Mouse (Mus musculus): Measurements from ENCODE around the gene Wnk1. TPM values are rescaled to one million over a fixed set of nuclear protein-coding genes. Genes with fewer than 3 reads are reported as not detected.

Wnk1 gene
- polyA plus RNA-seq, 2 experiments = 26.9 to 50.8 TPM

DNA sequence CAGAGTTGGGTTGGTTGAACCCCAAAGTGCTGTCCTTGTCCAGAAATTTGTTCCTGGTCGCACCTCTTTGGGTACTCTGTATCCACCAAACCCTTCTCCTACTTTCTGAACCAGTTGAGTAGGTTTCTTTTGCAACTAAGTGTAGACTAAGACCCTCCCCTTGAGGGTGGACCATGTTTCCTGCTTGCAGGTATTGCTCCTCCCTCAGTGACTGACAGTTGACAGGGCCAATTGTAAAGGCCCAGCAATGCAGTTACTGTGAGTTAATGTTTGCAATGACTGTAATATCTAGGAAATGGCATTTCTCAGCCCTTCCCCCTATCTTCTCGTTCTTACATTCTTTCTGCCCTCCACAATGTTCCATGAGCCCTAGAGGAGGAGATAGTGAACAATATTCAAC is 34.2 kb upstream of the Wnk1 start:
- no peak overlapping the region for H3K4me3 ChIP-seq (ENCODE audit: insufficient read depth in 1 of 2, low read depth in 2 of 2, low read length in 2 of 2)
- H3K27me3 ChIP-seq (ENCODE audit: control insufficient read depth, insufficient read depth, low read length) = no peaks in the 10 kb centered on the region
- ATAC-seq (ENCODE audit: insufficient read depth) (no peak), DNase-seq (ENCODE audit: low read depth in 3 of 3, low spot score in 3 of 3) (no peak)
- no peak overlapping the region for H3K27ac ChIP-seq
- TF ChIP-seq EP300 (IDR thresholded peaks at IDR 0.05; ENCODE audit: low read depth) (no peak), CTCF (IDR thresholded peaks at IDR 0.05; ENCODE audit: low read depth) (no peak)
- whole genome bisulfite sequencing (ENCODE audit: insufficient replicate concordance) = 66% methylated on average over 2 of the region's 2 CpGs
- H3K36me3 ChIP-seq (replicated peaks; ENCODE audit: control insufficient read depth, insufficient read depth, low read depth) = no peaks in the 10 kb centered on the region
- H3K9me3 ChIP-seq (ENCODE audit: control insufficient read depth, low read length) = no peaks in the 10 kb centered on the region
- H3K9ac ChIP-seq (replicated peaks) = no peak overlapping the region
- H3K4me2 ChIP-seq (ENCODE audit: low read depth) = no peak overlapping the region
- H3K4me1 ChIP-seq (replicated peaks; ENCODE audit: control insufficient read depth in 2 of 2, insufficient read depth in 2 of 2, low read length in 1 of 2) = peaks cover 12% of the 10 kb centered on the region in 2 experiments

DNA sequence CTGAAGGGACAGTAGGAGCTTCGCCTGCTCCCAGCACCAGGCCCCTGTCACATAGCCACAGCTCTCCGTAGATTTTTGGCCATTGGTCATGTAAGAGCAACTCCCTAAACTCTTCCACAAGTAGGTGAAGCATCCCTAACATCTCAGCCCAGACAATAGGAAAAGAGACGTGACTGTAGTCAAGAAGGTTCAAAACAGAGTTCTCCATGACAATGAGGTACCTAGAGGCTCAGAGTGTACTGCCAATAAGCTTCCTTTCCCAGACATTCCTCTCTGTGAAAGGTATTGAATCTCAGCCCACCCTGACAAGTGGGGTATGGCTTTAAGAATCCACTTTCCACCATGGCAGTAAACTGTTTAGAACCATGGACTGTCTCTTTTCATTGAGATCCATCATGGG is 31.1 kb upstream of the Wnk1 start:
- TF ChIP-seq CTCF (IDR thresholded peaks at IDR 0.05; ENCODE audit: low read depth) (no peak), EP300 (IDR thresholded peaks at IDR 0.05; ENCODE audit: low read depth) (no peak)
- Histone ChIP-seq H3K9me3 (ENCODE audit: control insufficient read depth, low read length) (no peaks in the 10 kb centered on the region), H3K4me3 (ENCODE audit: insufficient read depth in 1 of 2, low read depth in 2 of 2, low read length in 2 of 2) (no peak overlapping the region), H3K36me3 (replicated peaks; ENCODE audit: control insufficient read depth, insufficient read depth, low read depth) (no peaks in the 10 kb centered on the region), H3K4me2 (ENCODE audit: low read depth) (no peak overlapping the region), H3K9ac (replicated peaks) (no peak overlapping the region), H3K27me3 (ENCODE audit: control insufficient read depth, insufficient read depth, low read length) (no peaks in the 10 kb centered on the region), H3K4me1 (replicated peaks; ENCODE audit: control insufficient read depth in 2 of 2, insufficient read depth in 2 of 2, low read length in 1 of 2) (0 out of 4 replicates have a peak, but pooled peaks cover 0 to 2% of the 10 kb centered on the region in 2 experiments), H3K27ac (no peak overlapping the region)
- 63% methylated on average over 3 of the region's 3 CpGs for WGBS (ENCODE audit: insufficient replicate concordance)
- DNase-seq (ENCODE audit: low read depth in 3 of 3, low spot score in 3 of 3) = no peak
- no peak for ATAC-seq (ENCODE audit: insufficient read depth)

DNA sequence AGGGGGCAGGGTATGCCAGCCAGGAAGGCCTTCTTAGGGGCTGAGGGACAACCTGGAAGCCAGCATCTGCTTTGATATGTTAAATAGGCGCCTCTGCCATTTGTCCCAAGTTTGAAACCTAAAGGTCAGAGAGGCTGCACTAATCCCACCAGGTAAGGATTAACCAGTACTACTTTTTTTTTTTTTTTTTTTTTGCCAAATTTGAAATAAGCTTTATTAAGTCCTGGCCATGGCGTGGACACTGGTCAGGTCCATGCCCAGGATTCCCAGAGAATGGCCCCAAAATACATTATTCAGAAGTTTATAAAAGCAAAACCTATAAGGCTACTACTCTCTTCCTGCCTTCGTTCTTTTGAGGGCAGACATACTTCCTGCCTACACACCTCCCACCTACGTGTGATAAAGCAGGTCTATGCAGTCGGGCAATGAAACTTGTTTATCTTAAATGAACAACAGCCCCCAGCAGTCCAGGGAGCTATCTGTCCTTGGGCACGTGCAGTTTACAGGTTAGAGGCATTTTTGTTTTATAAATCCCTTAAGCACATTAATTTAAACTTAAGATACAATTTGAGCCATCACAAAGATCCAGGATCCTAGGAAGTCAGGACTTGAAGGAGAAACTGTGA is 27.2 kb upstream of the Wnk1 start:
- ATAC-seq (ENCODE audit: insufficient read depth) (no peak), DNase-seq (ENCODE audit: low read depth in 3 of 3, low spot score in 3 of 3) (no peak)
- Histone ChIP-seq H3K9ac (replicated peaks) (no peak overlapping the region), H3K4me2 (ENCODE audit: low read depth) (no peak overlapping the region), H3K27me3 (ENCODE audit: control insufficient read depth, insufficient read depth, low read length) (no peaks in the 10 kb centered on the region), H3K27ac (no peak overlapping the region), H3K4me1 (replicated peaks; ENCODE audit: control insufficient read depth in 2 of 2, insufficient read depth in 2 of 2, low read length in 1 of 2) (0 out of 4 replicates have a peak, but pooled peaks cover 0 to 2% of the 10 kb centered on the region in 2 experiments), H3K9me3 (ENCODE audit: control insufficient read depth, low read length) (no peaks in the 10 kb centered on the region), H3K4me3 (ENCODE audit: insufficient read depth in 1 of 2, low read depth in 2 of 2, low read length in 2 of 2) (no peak overlapping the region), H3K36me3 (replicated peaks; ENCODE audit: control insufficient read depth, insufficient read depth, low read depth) (no peaks in the 10 kb centered on the region)
- TF ChIP-seq EP300 (IDR thresholded peaks at IDR 0.05; ENCODE audit: low read depth) (no peak), CTCF (IDR thresholded peaks at IDR 0.05; ENCODE audit: low read depth) (no peak)
- WGBS (ENCODE audit: insufficient replicate concordance) = 29% methylated on average over 6 of the region's 6 CpGs

DNA sequence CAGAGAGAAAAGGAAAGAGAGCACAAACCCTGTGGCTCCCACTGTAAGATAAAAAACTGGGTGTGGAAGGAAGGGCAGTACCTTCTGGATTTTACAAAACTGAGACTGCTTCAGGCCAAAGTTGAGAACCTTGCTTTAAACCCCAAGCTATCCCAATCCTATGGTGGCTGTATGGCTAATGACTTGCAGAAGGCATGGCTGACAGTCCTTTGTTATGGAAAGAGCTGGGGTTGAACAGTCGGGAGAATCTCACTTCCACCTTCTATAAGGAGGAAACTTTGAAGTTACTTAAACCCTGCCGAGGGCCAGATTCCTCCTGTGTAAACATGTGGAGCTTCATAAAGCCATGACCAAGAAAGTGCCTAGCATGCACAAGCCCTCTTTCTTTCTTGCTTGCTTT is 26.2 kb upstream of the Wnk1 start:
- no peak for ATAC-seq (ENCODE audit: insufficient read depth)
- Histone ChIP-seq H3K27ac (no peak overlapping the region), H3K27me3 (ENCODE audit: control insufficient read depth, insufficient read depth, low read length) (no peaks in the 10 kb centered on the region), H3K9me3 (ENCODE audit: control insufficient read depth, low read length) (no peaks in the 10 kb centered on the region), H3K4me1 (replicated peaks; ENCODE audit: control insufficient read depth in 2 of 2, insufficient read depth in 2 of 2, low read length in 1 of 2) (0 out of 4 replicates have a peak, but pooled peaks cover 0 to 2% of the 10 kb centered on the region in 2 experiments), H3K36me3 (replicated peaks; ENCODE audit: control insufficient read depth, insufficient read depth, low read depth) (no peaks in the 10 kb centered on the region), H3K9ac (replicated peaks) (no peak overlapping the region), H3K4me2 (ENCODE audit: low read depth) (no peak overlapping the region), H3K4me3 (ENCODE audit: insufficient read depth in 1 of 2, low read depth in 2 of 2, low read length in 2 of 2) (no peak overlapping the region)
- TF ChIP-seq CTCF (IDR thresholded peaks at IDR 0.05; ENCODE audit: low read depth) (no peak), EP300 (IDR thresholded peaks at IDR 0.05; ENCODE audit: low read depth) (no peak)
- 35% methylated on average over 2 of the region's 2 CpGs for WGBS (ENCODE audit: insufficient replicate concordance)
- no peak for DNase-seq (ENCODE audit: low read depth in 3 of 3, low spot score in 3 of 3)

DNA sequence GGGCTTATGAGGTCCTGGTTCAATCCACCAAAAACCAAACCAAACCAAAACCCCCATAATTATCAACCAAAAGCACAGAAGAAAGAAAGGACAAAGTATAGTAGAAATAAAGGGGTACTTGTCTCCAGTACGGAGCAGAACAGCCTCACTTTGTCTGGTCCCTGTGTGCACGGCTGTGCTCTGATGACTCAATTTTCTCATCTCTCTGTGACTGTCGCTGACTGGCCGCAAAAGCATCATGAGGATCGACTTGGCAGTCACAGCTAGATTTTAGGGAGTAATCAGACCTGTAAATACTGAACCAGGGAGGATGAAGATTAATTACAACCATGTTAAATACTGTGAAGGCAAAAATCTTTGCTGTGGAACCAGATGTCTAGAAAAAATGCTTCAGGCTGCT is 24.5 kb upstream of the Wnk1 start:
- Histone ChIP-seq H3K4me1 (replicated peaks; ENCODE audit: control insufficient read depth in 2 of 2, insufficient read depth in 2 of 2, low read length in 1 of 2) (0 out of 4 replicates have a peak, but pooled peaks cover 0 to 2% of the 10 kb centered on the region in 2 experiments), H3K9ac (replicated peaks) (no peak overlapping the region), H3K4me3 (ENCODE audit: insufficient read depth in 1 of 2, low read depth in 2 of 2, low read length in 2 of 2) (no peak overlapping the region), H3K36me3 (replicated peaks; ENCODE audit: control insufficient read depth, insufficient read depth, low read depth) (no peaks in the 10 kb centered on the region), H3K27me3 (ENCODE audit: control insufficient read depth, insufficient read depth, low read length) (no peaks in the 10 kb centered on the region), H3K27ac (no peak overlapping the region), H3K4me2 (ENCODE audit: low read depth) (no peak overlapping the region), H3K9me3 (ENCODE audit: control insufficient read depth, low read length) (no peaks in the 10 kb centered on the region)
- 73% methylated on average over 5 of the region's 5 CpGs for WGBS (ENCODE audit: insufficient replicate concordance)
- TF ChIP-seq EP300 (IDR thresholded peaks at IDR 0.05; ENCODE audit: low read depth) = no peak
- DNase-seq (ENCODE audit: low read depth in 3 of 3, low spot score in 3 of 3) (no peak), ATAC-seq (ENCODE audit: insufficient read depth) (no peak)

Measured in liver, embryonic 14.5 days (tissue).